Mouse (Mus musculus): ENCODE measurements at regions not wholly inside any gene's neighbourhood (a gene's known extent, or its start where the extent isn't known, plus 50 kb on each side); places are given as distances from the start of the nearest gene placed in this dataset.

GRCm38 (mm10) chr2:28301313-28301712 is 108.5 kb downstream of the Olfm1 start:
- peaks cover 4% of the 10 kb centered on the region; the same call in 1 of the 2 replicates for H3K4me1 ChIP-seq (ENCODE audit: insufficient read depth, low read depth, low read length)
- H3K36me3 ChIP-seq (replicated peaks): no peaks in the 10 kb centered on the region
- DNase-seq (ENCODE audit: low spot score) (no peak), ATAC-seq (ENCODE audit: extremely low read depth, insufficient number of reproducible peaks, low FRiP score, poor library complexity, severe bottlenecking) (no peak)
- H3K4me3 ChIP-seq (ENCODE audit: low read depth, low read length): no peak overlapping the region
- peaks cover 33% of the 10 kb centered on the region for H3K27me3 ChIP-seq (ENCODE audit: insufficient read depth, low read length)
- no peaks in the 10 kb centered on the region for H3K9me3 ChIP-seq (replicated peaks)
- TF ChIP-seq POLR2AphosphoS5 (IDR thresholded peaks at IDR 0.05; ENCODE audit: insufficient replicate concordance, low read depth, low read length) (no peak), TAL1 (conservative IDR thresholded peaks at IDR 0.05; ENCODE audit: low read depth, low read length) (no peak), GATA2 (IDR thresholded peaks at IDR 0.05; ENCODE audit: borderline replicate concordance, low read depth, low read length) (no peak), CTCF (IDR thresholded peaks at IDR 0.05; ENCODE audit: low read depth, low read length) (no peak), GATA1 (IDR thresholded peaks at IDR 0.05; ENCODE audit: borderline replicate concordance, low read length) (no peak)

- no peak for DNase-seq (ENCODE audit: low spot score)
- Histone ChIP-seq H3K4me3 (ENCODE audit: low read depth, low read length) (no peak overlapping the region), H3K9me3 (replicated peaks) (no peaks in the 10 kb centered on the region), H3K27me3 (ENCODE audit: insufficient read depth, low read length) (peaks cover 28% of the 10 kb centered on the region), H3K36me3 (replicated peaks) (no peaks in the 10 kb centered on the region), H3K4me1 (ENCODE audit: insufficient read depth, low read depth, low read length) (peaks cover 4% of the 10 kb centered on the region; the same call in 1 of the 2 replicates)
- TF ChIP-seq POLR2AphosphoS5 (IDR thresholded peaks at IDR 0.05; ENCODE audit: insufficient replicate concordance, low read depth, low read length) (no peak), TAL1 (conservative IDR thresholded peaks at IDR 0.05; ENCODE audit: low read depth, low read length) (no peak), CTCF (IDR thresholded peaks at IDR 0.05; ENCODE audit: low read depth, low read length) (no peak), GATA1 (IDR thresholded peaks at IDR 0.05; ENCODE audit: borderline replicate concordance, low read length) (no peak)
- no peak for ATAC-seq (ENCODE audit: extremely low read depth, insufficient number of reproducible peaks, low FRiP score, poor library complexity, severe bottlenecking)
These were observed 111.1 kb downstream of the Olfm1 start for GRCm38 (mm10) chr2:28303936-28304335.

GRCm38 (mm10) chr2:28304712-28305111 is 111.9 kb downstream of the Olfm1 start:
- no peaks in the 10 kb centered on the region for H3K36me3 ChIP-seq (replicated peaks)
- H3K9me3 ChIP-seq (replicated peaks): no peaks in the 10 kb centered on the region
- ATAC-seq (ENCODE audit: extremely low read depth, insufficient number of reproducible peaks, low FRiP score, poor library complexity, severe bottlenecking) (no peak), DNase-seq (ENCODE audit: low spot score) (peak; percentile 74)
- H3K4me1 ChIP-seq (ENCODE audit: insufficient read depth, low read depth, low read length): peaks cover 4% of the 10 kb centered on the region; the same call in 1 of the 2 replicates
- H3K4me3 ChIP-seq (ENCODE audit: low read depth, low read length): no peak overlapping the region
- H3K27me3 ChIP-seq (ENCODE audit: insufficient read depth, low read length): peaks cover 23% of the 10 kb centered on the region
- no peak for TF ChIP-seq GATA2 (IDR thresholded peaks at IDR 0.05; ENCODE audit: borderline replicate concordance, low read depth, low read length)
- no peak for TF ChIP-seq GATA1 (IDR thresholded peaks at IDR 0.05; ENCODE audit: borderline replicate concordance, low read length)
- TF ChIP-seq CTCF (IDR thresholded peaks at IDR 0.05; ENCODE audit: low read depth, low read length): peak; percentile 78
- no peak for TF ChIP-seq POLR2AphosphoS5 (IDR thresholded peaks at IDR 0.05; ENCODE audit: insufficient replicate concordance, low read depth, low read length)
- no peak for TF ChIP-seq TAL1 (conservative IDR thresholded peaks at IDR 0.05; ENCODE audit: low read depth, low read length)

- no peak for TF ChIP-seq TAL1 (conservative IDR thresholded peaks at IDR 0.05; ENCODE audit: low read depth, low read length)
- TF ChIP-seq GATA1 (IDR thresholded peaks at IDR 0.05; ENCODE audit: borderline replicate concordance, low read length): no peak
- no peak for TF ChIP-seq POLR2AphosphoS5 (IDR thresholded peaks at IDR 0.05; ENCODE audit: insufficient replicate concordance, low read depth, low read length)
- TF ChIP-seq CTCF (IDR thresholded peaks at IDR 0.05; ENCODE audit: low read depth, low read length): no peak
- no peak for TF ChIP-seq GATA2 (IDR thresholded peaks at IDR 0.05; ENCODE audit: borderline replicate concordance, low read depth, low read length)
- DNase-seq (ENCODE audit: low spot score): no peak
- Histone ChIP-seq H3K4me3 (ENCODE audit: low read depth, low read length) (no peak overlapping the region), H3K9me3 (replicated peaks) (no peaks in the 10 kb centered on the region), H3K4me1 (ENCODE audit: insufficient read depth, low read depth, low read length) (peaks cover 2% of the 10 kb centered on the region; the same call in 1 of the 2 replicates), H3K27me3 (ENCODE audit: insufficient read depth, low read length) (peaks cover 26% of the 10 kb centered on the region), H3K36me3 (replicated peaks) (no peaks in the 10 kb centered on the region)
- ATAC-seq (ENCODE audit: extremely low read depth, insufficient number of reproducible peaks, low FRiP score, poor library complexity, severe bottlenecking): no peak
These were observed 116.3 kb downstream of the Olfm1 start for GRCm38 (mm10) chr2:28309122-28309521.

- Histone ChIP-seq H3K36me3 (replicated peaks) (no peaks in the 10 kb centered on the region), H3K4me1 (ENCODE audit: insufficient read depth, low read depth, low read length) (no peaks in the 10 kb centered on the region), H3K9me3 (replicated peaks) (no peaks in the 10 kb centered on the region), H3K4me3 (ENCODE audit: low read depth, low read length) (no peak overlapping the region), H3K27me3 (ENCODE audit: insufficient read depth, low read length) (peaks cover 19% of the 10 kb centered on the region)
- ATAC-seq (ENCODE audit: extremely low read depth, insufficient number of reproducible peaks, low FRiP score, poor library complexity, severe bottlenecking): no peak
- no peak for DNase-seq (ENCODE audit: low spot score)
- no peak for TF ChIP-seq CTCF (IDR thresholded peaks at IDR 0.05; ENCODE audit: low read depth, low read length)
- TF ChIP-seq POLR2AphosphoS5 (IDR thresholded peaks at IDR 0.05; ENCODE audit: insufficient replicate concordance, low read depth, low read length): no peak
- TF ChIP-seq GATA2 (IDR thresholded peaks at IDR 0.05; ENCODE audit: borderline replicate concordance, low read depth, low read length): no peak
- TF ChIP-seq TAL1 (conservative IDR thresholded peaks at IDR 0.05; ENCODE audit: low read depth, low read length): no peak
- no peak for TF ChIP-seq GATA1 (IDR thresholded peaks at IDR 0.05; ENCODE audit: borderline replicate concordance, low read length)
These were observed 119.4 kb downstream of the Olfm1 start for GRCm38 (mm10) chr2:28312212-28312611.

- H3K27me3 ChIP-seq (ENCODE audit: insufficient read depth, low read length): peaks cover 6% of the 10 kb centered on the region
- TF ChIP-seq GATA2 (IDR thresholded peaks at IDR 0.05; ENCODE audit: borderline replicate concordance, low read depth, low read length) (no peak), POLR2AphosphoS5 (IDR thresholded peaks at IDR 0.05; ENCODE audit: insufficient replicate concordance, low read depth, low read length) (no peak), TAL1 (conservative IDR thresholded peaks at IDR 0.05; ENCODE audit: low read depth, low read length) (no peak), GATA1 (IDR thresholded peaks at IDR 0.05; ENCODE audit: borderline replicate concordance, low read length) (no peak), CTCF (IDR thresholded peaks at IDR 0.05; ENCODE audit: low read depth, low read length) (no peak)
- no peak for ATAC-seq (ENCODE audit: extremely low read depth, insufficient number of reproducible peaks, low FRiP score, poor library complexity, severe bottlenecking)
- no peak overlapping the region for H3K4me3 ChIP-seq (ENCODE audit: low read depth, low read length)
- H3K9me3 ChIP-seq (replicated peaks): no peaks in the 10 kb centered on the region
- no peaks in the 10 kb centered on the region for H3K36me3 ChIP-seq (replicated peaks)
- no peak for DNase-seq (ENCODE audit: low spot score)
- no peaks in the 10 kb centered on the region for H3K4me1 ChIP-seq (ENCODE audit: insufficient read depth, low read depth, low read length)
These were observed 121.1 kb upstream of the Ppp1r26 start for GRCm38 (mm10) chr2:28325502-28325901.
